In genomic region chr9:14104921-14105320, GRCm38 (mm10) we compare ENCODE assay signal across 23 mouse cellular contexts.
DNase-seq lines count a peak whose midpoint lies in the region; ATAC-seq and TF ChIP-seq lines count a peak whose summit lies in the region.
"Had no signal": no experiment of that assay in that cellular context is flagged by ENCODE, and none has a peak within 500 bp of the region (broad histone marks: within the 10 kb centered on the region; RNA-seq: fewer than 3 reads in every experiment).

No protein-coding gene starts in this region.

- no peaks in the 10 kb centered on the region for H3K9me3 ChIP-seq in heart, postnatal 0 days (replicated peaks; ENCODE audit: control insufficient read depth, low read length)
- H3K9me3 ChIP-seq in heart, embryonic 11.5 days (replicated peaks; ENCODE audit: control insufficient read depth, low read length): no peaks in the 10 kb centered on the region
- H3K9me3 ChIP-seq in lung, embryonic 14.5 days (ENCODE audit: low read depth, low read length): no peaks in the 10 kb centered on the region
- H3K9me3 ChIP-seq in midbrain, postnatal 0 days (ENCODE audit: low read length): no peaks in the 10 kb centered on the region
- no peaks in the 10 kb centered on the region for H3K9me3 ChIP-seq in hindbrain, embryonic 14.5 days (ENCODE audit: control insufficient read depth, low read length)
- H3K9me3 ChIP-seq: embryonic facial prominence, embryonic 13.5 days; hindbrain, embryonic 13.5 days; midbrain, embryonic 10.5 days; neural tube, embryonic 13.5 days had no signal

- no peak for TF ChIP-seq CTCF in heart, postnatal 0 days (IDR thresholded peaks at IDR 0.05; ENCODE audit: low read depth)
- TF ChIP-seq CTCF in lung, embryonic 14.5 days (IDR thresholded peaks at IDR 0.05; ENCODE audit: low read depth): no peak
- TF ChIP-seq CTCF in midbrain, postnatal 0 days (IDR thresholded peaks at IDR 0.05): no peak

- no peak overlapping the region for H3K27ac ChIP-seq in heart, postnatal 0 days (ENCODE audit: low read depth)
- H3K27ac ChIP-seq in heart, embryonic 11.5 days (ENCODE audit: low read depth, low read length): no peak overlapping the region
- no peak overlapping the region for H3K27ac ChIP-seq in lung, embryonic 14.5 days (ENCODE audit: low read depth)
- no peak overlapping the region for H3K27ac ChIP-seq in midbrain, postnatal 0 days (ENCODE audit: low read depth, low read length)
- H3K27ac ChIP-seq in hindbrain, embryonic 14.5 days: no peak overlapping the region
- H3K27ac ChIP-seq: embryonic facial prominence, embryonic 13.5 days; hindbrain, embryonic 13.5 days; midbrain, embryonic 10.5 days; neural tube, embryonic 13.5 days had no signal

- no peaks in the 10 kb centered on the region for H3K36me3 ChIP-seq in heart, postnatal 0 days (replicated peaks; ENCODE audit: control insufficient read depth, insufficient read depth, low read length)
- H3K36me3 ChIP-seq in heart, embryonic 11.5 days (ENCODE audit: control insufficient read depth, insufficient read depth, low read length): no peaks in the 10 kb centered on the region
- no peaks in the 10 kb centered on the region for H3K36me3 ChIP-seq in lung, embryonic 14.5 days (ENCODE audit: insufficient read depth)
- H3K36me3 ChIP-seq in midbrain, postnatal 0 days (ENCODE audit: insufficient read depth, low read length): no peaks in the 10 kb centered on the region
- H3K36me3 ChIP-seq in hindbrain, embryonic 14.5 days (replicated peaks; ENCODE audit: control insufficient read depth, insufficient read depth): no peaks in the 10 kb centered on the region
- H3K36me3 ChIP-seq: embryonic facial prominence, embryonic 13.5 days; hindbrain, embryonic 13.5 days; midbrain, embryonic 10.5 days; neural tube, embryonic 13.5 days had no signal

- H3K4me1 ChIP-seq in heart, postnatal 0 days (ENCODE audit: control insufficient read depth, insufficient read depth): no peaks in the 10 kb centered on the region
- 0 out of 2 replicates have a peak, but pooled peaks cover 5% of the 10 kb centered on the region for H3K4me1 ChIP-seq in heart, embryonic 11.5 days (ENCODE audit: control insufficient read depth, insufficient read depth, low read length)
- H3K4me1 ChIP-seq in lung, embryonic 14.5 days (ENCODE audit: insufficient read depth): 0 out of 2 replicates have a peak, but pooled peaks cover 8% of the 10 kb centered on the region
- no peaks in the 10 kb centered on the region for H3K4me1 ChIP-seq in midbrain, postnatal 0 days (ENCODE audit: insufficient read depth, low read length)
- H3K4me1 ChIP-seq in hindbrain, embryonic 14.5 days (replicated peaks; ENCODE audit: control insufficient read depth, insufficient read depth, low read length): no peaks in the 10 kb centered on the region
- H3K4me1 ChIP-seq: embryonic facial prominence, embryonic 13.5 days; hindbrain, embryonic 13.5 days; midbrain, embryonic 10.5 days; neural tube, embryonic 13.5 days had no signal

- no peak overlapping the region for H3K4me3 ChIP-seq in heart, postnatal 0 days (ENCODE audit: low read depth, low read length)
- no peak overlapping the region for H3K4me3 ChIP-seq in heart, embryonic 11.5 days (ENCODE audit: low read depth, low read length)
- no peak overlapping the region for H3K4me3 ChIP-seq in lung, embryonic 14.5 days (ENCODE audit: low read depth, low read length)
- H3K4me3 ChIP-seq in midbrain, postnatal 0 days (ENCODE audit: low read depth, low read length): no peak overlapping the region
- H3K4me3 ChIP-seq in hindbrain, embryonic 14.5 days (replicated peaks; ENCODE audit: low read length): no peak overlapping the region
- H3K4me3 ChIP-seq: embryonic facial prominence, embryonic 13.5 days; hindbrain, embryonic 13.5 days; midbrain, embryonic 10.5 days; neural tube, embryonic 13.5 days had no signal

- WGBS in heart, postnatal 0 days: 13% methylated on average over 2 of the region's 2 CpGs
- WGBS in heart, embryonic 11.5 days (ENCODE audit: insufficient replicate concordance): 26% methylated on average over 2 of the region's 2 CpGs
- 34% methylated on average over 2 of the region's 2 CpGs for WGBS in lung, embryonic 14.5 days
- 65% methylated on average over 2 of the region's 2 CpGs for WGBS in midbrain, postnatal 0 days
- WGBS in hindbrain, embryonic 14.5 days: 77% methylated on average over 2 of the region's 2 CpGs

- no peak overlapping the region for H3K4me2 ChIP-seq in heart, postnatal 0 days (ENCODE audit: low read depth, low read length)
- no peak overlapping the region for H3K4me2 ChIP-seq in heart, embryonic 11.5 days
- H3K4me2 ChIP-seq in lung, embryonic 14.5 days: no peak overlapping the region
- H3K4me2 ChIP-seq in midbrain, postnatal 0 days (ENCODE audit: low read depth, low read length, poor library complexity, severe bottlenecking): no peak overlapping the region
- no peak overlapping the region for H3K4me2 ChIP-seq in hindbrain, embryonic 14.5 days (replicated peaks)
- H3K4me2 ChIP-seq: embryonic facial prominence, embryonic 13.5 days; hindbrain, embryonic 13.5 days; neural tube, embryonic 13.5 days had no signal

- peak; percentile 49; the same call in 1 of the 2 replicates for ATAC-seq in heart, postnatal 0 days (ENCODE audit: insufficient read depth, low read depth)
- no peak for ATAC-seq in heart, embryonic 11.5 days (replicated peaks; ENCODE audit: insufficient number of reproducible peaks, low FRiP score, low TSS enrichment)
- peak; percentile 64; the same call in 1 of the 2 replicates for ATAC-seq in lung, embryonic 14.5 days (ENCODE audit: insufficient read depth)
- ATAC-seq in midbrain, postnatal 0 days (ENCODE audit: low FRiP score): no peak
- ATAC-seq in hindbrain, embryonic 14.5 days (ENCODE audit: low FRiP score): no peak
- ATAC-seq: activated CD4-positive, CD25-positive, alpha-beta regulatory T cell, adult 4 months; CD4-positive, CD25-positive, alpha-beta regulatory T cell, adult 4 months; forebrain, postnatal 0 days; liver, postnatal 0 days had no signal

- H3K9ac ChIP-seq in heart, postnatal 0 days (replicated peaks; ENCODE audit: low read depth, low read length): no peak overlapping the region
- H3K9ac ChIP-seq in heart, embryonic 11.5 days (ENCODE audit: low read depth, low read length): no peak overlapping the region
- H3K9ac ChIP-seq in lung, embryonic 14.5 days: no peak overlapping the region
- H3K9ac ChIP-seq in midbrain, postnatal 0 days (replicated peaks; ENCODE audit: low read length, poor library complexity, severe bottlenecking): no peak overlapping the region
- no peak overlapping the region for H3K9ac ChIP-seq in hindbrain, embryonic 14.5 days
- H3K9ac ChIP-seq: embryonic facial prominence, embryonic 13.5 days; forebrain, postnatal 0 days; hindbrain, embryonic 13.5 days; liver, postnatal 0 days; neural tube, embryonic 13.5 days had no signal

- no peaks in the 10 kb centered on the region for H3K27me3 ChIP-seq in heart, postnatal 0 days (ENCODE audit: control insufficient read depth, insufficient read depth, low read length)
- H3K27me3 ChIP-seq in heart, embryonic 11.5 days (ENCODE audit: control insufficient read depth, insufficient read depth, low read length): no peaks in the 10 kb centered on the region
- H3K27me3 ChIP-seq in lung, embryonic 14.5 days (ENCODE audit: insufficient read depth, low read length): no peaks in the 10 kb centered on the region
- H3K27me3 ChIP-seq in midbrain, postnatal 0 days (ENCODE audit: insufficient read depth, low read length): no peaks in the 10 kb centered on the region
- no peaks in the 10 kb centered on the region for H3K27me3 ChIP-seq in hindbrain, embryonic 14.5 days (ENCODE audit: control insufficient read depth, insufficient read depth, low read length)
- H3K27me3 ChIP-seq: embryonic facial prominence, embryonic 13.5 days; hindbrain, embryonic 13.5 days; neural tube, embryonic 13.5 days had no signal

- no peak for TF ChIP-seq EP300 in heart, postnatal 0 days (IDR thresholded peaks at IDR 0.05; ENCODE audit: low read depth)

- peak; percentile 34 for DNase-seq in heart, postnatal 0 days (ENCODE audit: low spot score)
- DNase-seq in adrenal gland, postnatal 14 days: peak; percentile 41
- peak; percentile 47 for DNase-seq in lung, embryonic 14.5 days
- peak; percentile 52 for DNase-seq in lung, postnatal 36 days
- no peak for DNase-seq in urinary bladder, adult 18-20 months (ENCODE audit: low spot score in 2 of 2)
- no peak for DNase-seq in midbrain, postnatal 0 days (ENCODE audit: low spot score)
- DNase-seq in hindbrain, embryonic 14.5 days (ENCODE audit: low spot score): no peak
- DNase-seq: cerebellum, adult 11-12 months; cerebellum, postnatal 14 days; forebrain, postnatal 0 days; kidney, adult 8-10 months; kidney, postnatal 25 days; left cerebral cortex, postnatal 4 days; liver, postnatal 0 days; right cerebral cortex, postnatal 25 days; thymus, postnatal 4 days had no signal

Comparison
In these comparisons a context has a peak if more than half of its experiments do, and no peak if none do; other contexts are left out.
1. ATAC-seq: peak in heart, postnatal 0 days (single experiment) and lung, embryonic 14.5 days (single experiment); none in heart, embryonic 11.5 days (single experiment), midbrain, postnatal 0 days (single experiment) and hindbrain, embryonic 14.5 days (single experiment).
2. DNase-seq: peak in heart, postnatal 0 days (single experiment), adrenal gland, postnatal 14 days (single experiment), lung, embryonic 14.5 days (single experiment) and lung, postnatal 36 days (single experiment); none in urinary bladder, adult 18-20 months (0 of 2), midbrain, postnatal 0 days (single experiment) and hindbrain, embryonic 14.5 days (single experiment).